Mouse (Mus musculus) gastrocnemius, adult 2 months (tissue): ENCODE measurements at regions not wholly inside any gene's neighbourhood (a gene's known extent, or its start where the extent isn't known, plus 50 kb on each side); places are given as distances from the start of the nearest gene placed in this dataset.

Experiments
- DNase-seq: peaks from one replicate; pipeline ENCODE4 v3.0.0; 2022
- H3K27ac ChIP-seq: fragments of 200-600 bp; 2 replicates; pipeline ENCODE4 v1.8.1; 2022; ENCODE audit warnings: mild to moderate bottlenecking
- H3K4me3 ChIP-seq: fragments of 200-600 bp; 2 replicates; pipeline ENCODE4 v1.8.1; 2022; ENCODE audit warnings: mild to moderate bottlenecking, moderate library complexity
- CTCF ChIP-seq: fragments of 200-600 bp; IDR thresholded peaks from 2 replicates; pipeline ENCODE4 v1.8.1; 2022; ENCODE audit warnings: antibody characterized with exemption, mild to moderate bottlenecking, moderate library complexity
- intact Hi-C: fragments of 180-260 bp; cut with DNase I; formaldehyde crosslinking; loops from one replicate; pipeline ENCODE4 v1.15.1; 2025

DNA sequence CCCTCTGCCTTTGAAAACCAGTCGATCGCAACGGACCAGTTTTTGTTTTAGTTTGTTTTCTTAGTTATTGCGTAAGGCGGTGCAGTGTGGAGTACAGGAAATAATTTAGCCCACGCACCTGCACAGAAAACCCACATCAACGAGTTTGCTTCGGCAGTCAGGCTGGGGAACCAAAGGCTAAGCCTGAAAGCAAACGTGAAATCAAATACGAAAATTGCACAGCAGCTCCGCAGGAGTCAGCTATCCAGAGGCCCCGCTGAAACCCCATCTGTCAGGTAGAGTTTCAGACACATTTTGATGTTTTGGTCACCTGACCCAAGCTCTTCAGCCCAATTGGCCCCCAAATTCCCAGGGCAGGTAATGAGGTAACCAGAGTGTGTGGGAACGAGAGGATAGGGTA, 435.6 kb upstream of the Atp11b start:
- Histone ChIP-seq H3K27ac (no peak overlapping the region), H3K4me3 (peak overlapping the region; percentile 22; the same call in 1 of the 2 replicates)
- no peak for DNase-seq
- intact Hi-C loops = no loop called here
- no peak for TF ChIP-seq CTCF

DNA sequence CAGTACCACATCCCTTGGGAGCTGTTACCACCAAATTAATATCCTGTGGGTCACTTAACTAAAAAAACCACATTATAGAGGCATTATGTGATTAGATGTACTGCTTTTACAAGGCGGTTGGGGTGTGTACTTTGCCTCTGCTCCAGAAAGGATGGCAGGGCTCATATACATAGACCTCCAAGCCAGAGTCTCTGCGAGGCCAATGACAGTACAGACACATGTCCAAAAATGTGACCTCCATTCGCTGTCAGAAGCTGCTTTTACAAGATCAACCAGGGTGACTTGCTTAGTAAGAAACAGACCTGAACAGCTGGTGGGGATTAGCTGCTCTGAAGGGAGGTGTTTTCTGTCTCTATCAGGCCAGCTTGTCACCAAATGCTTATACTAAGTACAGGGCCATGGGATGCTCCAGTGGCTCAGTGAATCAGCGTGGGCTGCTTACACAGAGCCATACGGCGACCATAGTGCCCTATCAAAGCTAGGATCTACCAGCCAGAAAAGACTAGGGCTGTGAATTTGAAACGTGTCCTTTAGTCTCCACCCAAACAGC, 433.0 kb upstream of the Atp11b start:
- DNase-seq = no peak
- H3K4me3 ChIP-seq = no peak overlapping the region
- H3K27ac ChIP-seq = no peak overlapping the region; the same call in 1 of the 2 replicates
- intact Hi-C loops = no loop called here
- TF ChIP-seq CTCF = no peak

DNA sequence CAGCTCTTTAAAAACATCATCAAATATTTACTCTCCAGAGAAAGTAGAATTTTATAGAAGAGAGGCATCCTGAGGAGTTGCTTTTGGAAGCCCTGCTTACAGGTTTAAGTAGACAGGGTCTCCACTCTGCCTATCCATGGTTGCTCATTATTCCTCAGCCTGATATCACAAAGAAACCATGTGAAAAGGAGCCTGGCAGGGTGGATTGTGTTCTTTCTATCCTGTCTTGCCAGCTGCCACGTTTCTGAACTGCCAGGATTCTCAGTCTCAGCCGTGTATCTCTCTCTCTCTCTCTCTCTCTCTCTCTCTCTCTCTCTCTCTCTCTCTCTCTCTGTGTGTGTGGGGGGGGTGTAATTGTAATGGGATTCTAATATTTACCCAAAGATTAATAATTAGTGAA, 431.9 kb upstream of the Atp11b start:
- DNase-seq = no peak
- intact Hi-C loops = no loop called here
- TF ChIP-seq CTCF = no peak

DNA sequence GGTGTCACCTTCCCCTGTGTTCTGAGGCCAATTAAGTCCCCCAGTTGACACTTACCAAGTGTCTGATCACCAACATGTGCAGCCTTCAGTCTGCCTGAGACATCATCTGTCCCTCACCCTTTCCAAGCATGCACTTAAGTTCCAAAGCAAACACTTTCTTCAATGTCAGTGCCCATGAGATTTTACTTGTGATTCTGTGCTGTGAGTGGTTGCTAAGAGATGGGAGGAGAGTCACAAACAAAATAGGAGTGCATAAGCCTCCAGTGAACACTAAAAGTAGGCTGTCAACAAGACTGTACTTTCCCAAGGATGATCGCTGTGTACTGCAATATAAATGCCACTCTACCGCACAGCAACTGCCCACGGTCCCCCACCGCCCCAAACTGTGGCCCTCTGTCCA, 431.0 kb upstream of the Atp11b start:
- H3K27ac ChIP-seq = no peak overlapping the region

More for the DNA sequence above, 431.9 kb upstream of the Atp11b start:
- Histone ChIP-seq H3K4me3 (no peak overlapping the region), H3K27ac (no peak overlapping the region)

DNA sequence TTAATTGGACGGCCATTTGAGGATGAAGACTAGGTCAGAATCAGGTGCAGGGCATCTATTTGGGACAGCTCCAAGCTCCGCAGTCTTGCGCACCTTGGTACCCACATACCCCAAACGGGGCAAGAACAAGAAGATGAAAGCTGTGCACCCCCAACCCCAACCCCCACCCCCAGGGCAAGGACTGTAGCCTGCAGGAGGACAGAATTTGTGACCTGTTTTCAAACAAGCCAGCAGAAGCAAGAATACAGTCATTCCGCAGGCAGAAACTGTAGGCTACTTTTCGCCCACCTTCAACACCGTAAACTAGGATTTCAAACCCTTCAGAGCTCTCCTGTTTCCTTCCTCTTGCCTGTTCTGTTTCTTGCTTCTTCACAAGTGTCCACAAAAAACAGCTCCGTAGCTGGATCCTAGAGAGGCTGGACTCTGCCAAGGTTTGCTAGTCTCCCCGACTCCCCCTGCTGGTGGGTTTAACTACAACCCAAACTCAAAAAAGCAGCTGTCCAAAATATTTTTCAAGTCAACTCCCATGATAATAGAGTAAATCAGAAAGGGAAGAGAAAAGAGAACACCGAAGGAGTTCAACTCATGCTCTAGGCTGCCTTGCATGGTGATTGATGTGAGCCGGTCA, 430.3 kb upstream of the Atp11b start:
- H3K4me3 ChIP-seq = no peak overlapping the region
- intact Hi-C loops = no loop called here
- no peak overlapping the region for H3K27ac ChIP-seq
- peak; percentile 56 for DNase-seq
- TF ChIP-seq CTCF = peak; percentile 63

More for the DNA sequence above, 431.0 kb upstream of the Atp11b start:
- intact Hi-C loops = no loop called here
- no peak for TF ChIP-seq CTCF
- H3K4me3 ChIP-seq = no peak overlapping the region
- no peak for DNase-seq

DNA sequence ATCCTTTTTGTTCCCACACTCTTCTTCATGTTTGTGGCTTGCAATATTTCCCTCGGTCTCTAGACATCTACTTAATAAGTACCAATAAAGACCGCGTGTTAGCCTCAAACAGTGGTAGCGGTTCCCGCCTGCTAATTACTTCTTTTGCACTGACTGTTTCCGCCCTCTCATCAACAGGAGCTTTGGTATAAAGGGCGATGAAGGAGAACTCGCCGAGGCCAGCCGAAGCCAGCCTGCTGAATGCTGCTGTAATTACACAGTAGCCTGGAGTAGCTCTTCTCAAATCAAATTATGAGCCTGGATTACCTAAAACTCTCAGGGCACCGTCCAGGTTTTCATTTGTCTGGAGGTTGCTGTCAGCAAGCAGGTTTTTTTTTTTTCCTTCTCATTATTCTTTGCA, 429.7 kb upstream of the Atp11b start:
- DNase-seq = no peak
- Histone ChIP-seq H3K27ac (no peak overlapping the region), H3K4me3 (no peak overlapping the region)
- TF ChIP-seq CTCF = no peak
- intact Hi-C loops = no loop called here

DNA sequence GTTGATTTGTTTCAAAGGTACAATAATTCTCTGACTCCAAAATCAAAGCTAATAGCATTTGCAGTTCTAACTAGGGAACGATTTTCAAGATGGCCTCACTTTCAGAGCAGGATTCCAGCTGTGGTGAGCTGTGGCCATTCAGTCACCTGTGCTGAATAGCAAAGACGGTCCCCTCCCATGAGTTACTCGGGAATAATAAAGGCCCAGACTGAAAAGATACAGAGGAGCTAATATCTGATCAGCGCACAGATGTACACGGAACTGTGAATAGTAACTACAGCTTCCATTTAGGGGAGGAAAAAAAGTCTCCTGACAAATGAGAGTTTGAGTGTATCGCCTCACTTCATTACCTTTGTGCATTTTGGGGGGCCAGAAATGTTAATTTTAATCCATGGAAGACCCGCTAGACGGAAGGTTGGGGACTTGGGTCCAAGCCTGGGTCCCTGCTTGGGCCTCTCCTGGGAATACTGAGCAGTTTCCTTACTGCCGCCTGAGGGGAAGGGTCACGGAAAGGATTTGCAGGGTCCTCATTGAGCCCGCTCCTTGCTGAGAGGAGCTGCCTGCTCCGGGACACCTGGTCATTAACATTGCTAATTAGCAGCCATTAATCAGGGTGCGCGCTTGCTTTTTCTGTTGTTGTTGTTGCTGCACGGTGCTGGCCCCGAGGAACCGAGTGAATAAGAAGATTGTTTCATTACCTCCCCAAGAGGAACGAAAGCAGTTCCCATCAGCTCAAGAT, 421.2 kb upstream of the Atp11b start:
- intact Hi-C loops = no loop called here

DNA sequence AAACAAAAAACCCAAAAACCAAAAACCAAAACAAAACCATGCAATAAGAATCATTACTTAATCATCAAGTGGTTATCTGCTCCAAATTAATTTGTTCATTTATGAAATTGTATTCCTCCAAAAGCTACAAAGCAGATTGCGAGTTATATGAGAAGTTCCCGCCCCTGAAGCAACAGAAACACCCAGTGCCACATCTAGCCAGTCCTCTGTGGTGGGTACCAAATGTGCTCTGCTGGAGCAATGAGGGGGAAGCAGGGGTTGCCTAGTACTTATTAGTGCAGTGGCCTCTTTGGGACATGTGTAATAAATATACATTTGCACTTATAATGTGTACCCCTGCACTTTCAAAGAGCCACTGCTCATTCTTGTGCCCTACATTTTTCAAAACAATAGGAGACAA, 419.9 kb upstream of the Atp11b start:
- no peak for TF ChIP-seq CTCF
- intact Hi-C loops = no loop called here
- DNase-seq = no peak

More for the DNA sequence above, 421.2 kb upstream of the Atp11b start:
- Histone ChIP-seq H3K27ac (no peak overlapping the region), H3K4me3 (no peak overlapping the region)
- DNase-seq = no peak
- TF ChIP-seq CTCF = no peak

DNA sequence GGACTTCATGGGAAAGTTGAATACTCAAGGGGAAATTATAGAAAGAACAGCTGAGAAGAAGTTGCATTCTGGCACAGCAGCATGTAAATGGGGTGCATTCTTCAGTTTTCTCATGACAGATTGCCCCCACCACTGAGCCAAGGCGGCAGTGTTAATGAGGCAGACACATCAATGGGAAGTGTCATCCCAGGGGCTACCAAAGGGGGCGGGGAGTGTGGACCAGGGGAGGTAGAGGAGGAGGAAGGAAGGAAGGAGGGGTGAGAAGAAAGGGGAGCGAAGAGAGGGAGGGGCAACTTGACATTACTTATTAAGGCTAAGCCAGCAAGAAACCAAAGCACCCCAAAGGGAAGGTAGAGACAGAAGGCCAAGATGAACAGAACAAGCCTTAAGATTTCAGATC, 419.4 kb upstream of the Atp11b start:
- H3K27ac ChIP-seq = no peak overlapping the region
- no peak for DNase-seq
- TF ChIP-seq CTCF = no peak
- no peak overlapping the region for H3K4me3 ChIP-seq
- intact Hi-C loops = no loop called here

More for the DNA sequence above, 419.9 kb upstream of the Atp11b start:
- H3K27ac ChIP-seq = no peak overlapping the region
- H3K4me3 ChIP-seq = no peak overlapping the region

DNA sequence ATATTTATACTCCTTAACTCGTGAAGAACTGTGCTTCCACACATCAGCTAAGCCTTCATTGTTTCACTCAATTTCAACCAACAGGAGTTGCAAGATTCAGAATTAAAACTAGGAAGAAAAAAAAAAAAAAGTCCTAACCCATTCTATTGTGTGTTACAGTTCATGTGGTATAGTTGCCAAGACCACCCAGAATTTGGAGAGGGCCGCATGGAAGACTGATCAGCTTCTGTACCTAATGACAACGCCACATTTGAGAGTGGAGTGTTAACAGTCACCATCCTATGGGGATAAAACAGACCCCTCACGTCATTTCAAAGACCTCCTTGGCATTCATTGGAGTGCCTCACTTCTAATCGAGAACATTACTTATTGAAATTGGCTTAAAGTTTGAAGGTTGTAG, 418.1 kb upstream of the Atp11b start:
- TF ChIP-seq CTCF = no peak
- no peak for DNase-seq
- H3K27ac ChIP-seq = no peak overlapping the region
- intact Hi-C loops = no loop called here
- H3K4me3 ChIP-seq = no peak overlapping the region

DNA sequence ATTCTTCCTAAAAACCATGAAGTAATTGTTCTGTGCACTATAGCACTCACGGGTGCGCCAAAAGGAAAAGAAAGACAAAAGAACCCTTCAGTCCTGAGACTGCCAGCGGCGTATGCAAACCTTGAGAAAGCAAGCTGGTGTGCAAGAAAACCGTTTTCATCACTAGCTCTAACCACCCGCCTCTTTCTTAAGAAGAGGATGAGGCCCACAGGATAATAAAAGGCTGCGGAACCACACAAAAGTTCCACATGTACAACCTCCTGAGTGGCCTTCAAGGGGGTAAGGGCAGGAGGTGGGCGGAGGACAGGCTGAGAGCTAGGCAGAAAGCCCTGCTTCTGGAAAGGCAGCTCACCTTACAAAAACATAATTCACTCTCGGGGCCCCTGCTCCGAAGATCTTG, 413.4 kb upstream of the Atp11b start:
- peak overlapping the region; percentile 63 for H3K4me3 ChIP-seq
- no peak for DNase-seq
- H3K27ac ChIP-seq = no peak overlapping the region
- intact Hi-C loops = no loop called here
- no peak for TF ChIP-seq CTCF

DNA sequence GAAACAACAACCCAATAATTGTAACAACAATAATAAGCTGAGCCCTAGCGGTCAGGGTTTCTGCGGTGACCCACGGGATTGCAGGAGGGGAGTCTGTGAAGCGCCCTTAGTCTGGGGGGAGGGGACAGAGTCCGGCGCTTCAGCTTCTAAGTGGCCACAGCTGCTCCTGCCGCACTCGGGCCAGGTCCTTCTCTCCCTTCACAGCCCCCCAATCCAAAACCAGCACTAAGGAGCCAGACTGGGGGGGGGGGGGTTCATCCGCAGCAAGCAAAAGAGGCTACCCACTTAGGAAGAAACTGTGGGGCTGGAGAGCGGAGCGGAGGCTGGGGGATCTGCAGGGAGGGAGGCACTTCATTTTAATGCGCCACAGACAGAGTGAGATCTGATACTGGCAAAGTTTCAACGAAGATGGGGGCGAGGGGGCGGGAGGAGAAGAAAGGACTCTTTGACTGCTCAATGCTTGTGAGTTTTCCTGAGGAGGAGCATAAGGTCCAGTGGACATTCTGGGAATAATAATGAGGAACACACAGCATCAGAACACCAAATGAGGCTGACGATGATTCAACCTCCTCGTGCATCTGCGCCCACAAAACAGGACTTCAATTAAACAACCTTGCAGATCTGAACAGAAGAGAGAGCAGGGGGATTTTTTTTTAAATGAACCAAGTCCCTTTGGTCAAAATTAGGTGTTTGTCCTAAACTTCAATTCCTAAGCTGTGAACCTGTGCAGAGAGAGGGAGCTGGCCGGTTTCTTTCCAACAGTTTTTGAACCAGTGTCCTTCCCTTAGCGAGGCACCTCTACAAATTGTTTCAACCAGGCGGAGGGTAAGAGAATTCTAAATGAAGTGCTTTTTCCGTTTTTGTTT, 412.7 kb upstream of the Atp11b start:
- peak overlapping the region; percentile 63 for H3K4me3 ChIP-seq
- H3K27ac ChIP-seq = no peak overlapping the region
- TF ChIP-seq CTCF = no peak
- intact Hi-C loops = no loop called here
- DNase-seq = no peak

DNA sequence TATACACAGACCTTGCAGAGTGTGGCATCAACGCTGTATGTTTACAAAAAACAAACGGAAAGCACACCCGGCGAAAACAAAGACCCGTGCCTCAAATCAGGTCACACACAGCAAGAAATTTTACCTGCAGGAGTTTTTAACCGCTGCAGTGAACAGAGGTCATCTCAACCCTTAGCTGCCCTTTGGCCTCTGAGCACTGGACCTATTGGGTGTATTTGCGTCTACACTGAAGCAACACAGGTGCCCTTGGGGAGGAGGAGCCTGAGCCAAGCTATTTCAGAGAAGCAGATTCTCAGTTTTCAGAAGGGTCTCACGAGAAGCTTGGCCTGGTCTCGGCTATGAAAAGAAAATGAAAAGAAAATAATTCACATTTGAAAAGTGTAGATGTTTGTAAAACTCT, 412.1 kb upstream of the Atp11b start:
- TF ChIP-seq CTCF = no peak
- no peak overlapping the region for H3K27ac ChIP-seq
- H3K4me3 ChIP-seq = no peak overlapping the region
- intact Hi-C loops = no loop called here
- DNase-seq = no peak
